Mouse (Mus musculus): ENCODE measurements around the gene Ap1g1. TPM values are rescaled to one million over a fixed set of nuclear protein-coding genes. Genes with fewer than 3 reads are reported as not detected.
"Not testable (repeated sequence)": the region's sequence is repeated elsewhere in the genome, so short reads cannot be mapped to it uniquely, and the experiment has no call there.

The Ap1g1 gene
- total RNA-seq (2021), result 10 to 100 TPM; 53.2 to 53.6 TPM

GRCm38 (mm10) chr8:109778280-109778977, at the start of gene Ap1g1:
Gene Ap1g1, plus strand, starts transcription at chr8:109778554.
- intact Hi-C loops (cut with DNase I), result loop anchor here (5.0 kb wide), 5 partner anchors 74 to 211 kb away; partner anchors contain the start of genes Dhx38, Ist1, Pkd1l3 and Txnl4b

GRCm38 (mm10) chr8:109731012-109731411, 47.3 kb upstream of the Ap1g1 start:
- no peak for DNase-seq
- intact Hi-C loops (cut with DNase I), result no loop called here

More at GRCm38 (mm10) chr8:109778280-109778977, at the start of gene Ap1g1:
- peak; percentile 97 to 98 for DNase-seq

GRCm38 (mm10) chr8:109734018-109734417, 44.3 kb upstream of the Ap1g1 start:
- DNase-seq, result no peak
- intact Hi-C loops (cut with DNase I), result no loop called here

GRCm38 (mm10) chr8:109736819-109737218, 41.5 kb upstream of the Ap1g1 start:
- peak in 1 of 2 experiments; percentile 19 for DNase-seq
- intact Hi-C loops (cut with DNase I), result no loop called here

GRCm38 (mm10) chr8:109737237-109738048, 40.9 kb upstream of the Ap1g1 start, which contains the start of gene Atxn1l:
Gene Atxn1l, minus strand, starts transcription at chr8:109737739.
- intact Hi-C loops (cut with DNase I), result no loop called here
- DNase-seq, result peak; percentile 84 to 94

GRCm38 (mm10) chr8:109738049-109738380, 40.3 kb upstream of the Ap1g1 start:
- DNase-seq, result no peak
- intact Hi-C loops (cut with DNase I), result no loop called here

- DNase-seq, result no peak
- intact Hi-C loops (cut with DNase I), result no loop called here
Measured at GRCm38 (mm10) chr8:109747468-109748199, 30.7 kb upstream of the Ap1g1 start.

GRCm38 (mm10) chr8:109750274-109750673, 28.1 kb upstream of the Ap1g1 start:
- intact Hi-C loops (cut with DNase I), result no loop called here
- no peak for DNase-seq

GRCm38 (mm10) chr8:109750699-109751098, 27.7 kb upstream of the Ap1g1 start:
- peak; percentile 27 to 29 for DNase-seq
- intact Hi-C loops (cut with DNase I), result no loop called here

- intact Hi-C loops (cut with DNase I), result no loop called here
- DNase-seq, result no peak
Measured at GRCm38 (mm10) chr8:109751731-109752485, 26.4 kb upstream of the Ap1g1 start.

GRCm38 (mm10) chr8:109754696-109755095, 23.7 kb upstream of the Ap1g1 start:
- intact Hi-C loops (cut with DNase I), result no loop called here
- no peak for DNase-seq

- intact Hi-C loops (cut with DNase I); DNase-seq: not testable (repeated sequence)
Measured at GRCm38 (mm10) chr8:109755554-109755953, 22.8 kb upstream of the Ap1g1 start.

GRCm38 (mm10) chr8:109756849-109757248, 21.5 kb upstream of the Ap1g1 start:
- no peak for DNase-seq
- intact Hi-C loops (cut with DNase I), result no loop called here

GRCm38 (mm10) chr8:109759426-109759825, 18.9 kb upstream of the Ap1g1 start:
- intact Hi-C loops (cut with DNase I), result no loop called here
- DNase-seq, result no peak

- intact Hi-C loops (cut with DNase I), result no loop called here
- DNase-seq, result no peak
Measured at GRCm38 (mm10) chr8:109760221-109760620, 18.1 kb upstream of the Ap1g1 start.

- DNase-seq, result no peak
- intact Hi-C loops (cut with DNase I), result no loop called here
Measured at GRCm38 (mm10) chr8:109764031-109764430, 14.3 kb upstream of the Ap1g1 start.

GRCm38 (mm10) chr8:109766081-109766480, 12.3 kb upstream of the Ap1g1 start:
- intact Hi-C loops (cut with DNase I), result no loop called here
- no peak for DNase-seq

GRCm38 (mm10) chr8:109773154-109773553, 5.2 kb upstream of the Ap1g1 start:
- DNase-seq, result no peak
- intact Hi-C loops (cut with DNase I), result no loop called here

GRCm38 (mm10) chr8:109777851-109778250, 503 bp upstream of the Ap1g1 start:
- intact Hi-C loops (cut with DNase I), result loop anchor here (5.0 kb wide), 5 partner anchors 74 to 211 kb away; partner anchors contain the start of genes Dhx38, Ist1, Pkd1l3 and Txnl4b
- DNase-seq, result no peak

- intact Hi-C loops (cut with DNase I), result loop anchor here (5.0 kb wide), 5 partner anchors 73 to 212 kb away; partner anchors contain the start of genes Dhx38, Ist1, Pkd1l3 and Txnl4b
- DNase-seq, result no peak
Measured at GRCm38 (mm10) chr8:109778993-109779421, 653 bp downstream of the Ap1g1 start.
